In genomic region chr2:29012523-29012922, GRCm38 (mm10) we compare ENCODE assay signal across 17 mouse cellular contexts. TPM values are rescaled to one million over a fixed set of nuclear protein-coding genes. Genes with fewer than 3 reads are reported as not detected.
"Had no signal": no experiment of that assay in that cellular context is flagged by ENCODE, and none has a peak within 500 bp of the region (broad histone marks: within the 10 kb centered on the region; RNA-seq: fewer than 3 reads in every experiment).

No protein-coding gene starts in this region.

- DNase-seq: kidney, adult 18-20 months; kidney, adult 9 months; kidney, postnatal 14 days; kidney, postnatal 4 days; left cerebral cortex, postnatal 4 days; liver, postnatal 0 days; lung, embryonic 14.5 days; thymus, postnatal 25 days had no signal

- H3K27ac ChIP-seq: limb, embryonic 12.5 days; limb, embryonic 15.5 days; liver, embryonic 14.5 days; macrophage; midbrain, embryonic 13.5 days; neural tube, embryonic 12.5 days had no signal

- ATAC-seq: liver, postnatal 0 days; lung, postnatal 0 days; midbrain, embryonic 13.5 days had no signal

- H3K4me2 ChIP-seq: limb, embryonic 12.5 days; limb, embryonic 15.5 days; liver, embryonic 11.5 days; lung, embryonic 14.5 days; midbrain, embryonic 13.5 days; neural tube, embryonic 12.5 days had no signal

- H3K9ac ChIP-seq: limb, embryonic 12.5 days; limb, embryonic 15.5 days; liver, embryonic 14.5 days; liver, postnatal 0 days; lung, embryonic 14.5 days; midbrain, embryonic 13.5 days; neural tube, embryonic 12.5 days had no signal

- H3K9me3 ChIP-seq: limb, embryonic 12.5 days; limb, embryonic 15.5 days; midbrain, embryonic 13.5 days; neural tube, embryonic 12.5 days had no signal

- H3K36me3 ChIP-seq: limb, embryonic 12.5 days; limb, embryonic 15.5 days; midbrain, embryonic 13.5 days; neural tube, embryonic 12.5 days had no signal

- H3K4me3 ChIP-seq: limb, embryonic 12.5 days; limb, embryonic 15.5 days; midbrain, embryonic 13.5 days; neural tube, embryonic 12.5 days had no signal

RNA-seq across cellular contexts. Expression of gene Cfap77, which starts 42.3 kb away (rescaled TPM):
- total RNA-seq: megakaryocyte, adult 5-6 weeks had no signal
- polyA plus RNA-seq: macrophage had no signal
